Mouse (Mus musculus) left cerebral cortex, adult 8-10 months (tissue): ENCODE results near the gene Bspry. TPM values are rescaled to one million over a fixed set of nuclear protein-coding genes. Genes with fewer than 3 reads are reported as not detected.

Experiments
- total RNA-seq, 4 experiments: library from RNA; stranded (reverse); gene quantifications; 2 replicates each; pipeline ENCODE4 v1.2.4; 2022

Bspry gene
- total RNA-seq, 4 experiments from 2014 or later, result 0.32 to 0.61 (median 0.41) TPM; not detected in 1

Other genes starting within 250 kb of the Bspry start
- gene Zfp37, start 249.0 kb upstream of the Bspry start, total RNA-seq, result 10 to 100 TPM; 20.7 to 27.1 (median 25.0) TPM
- 10 to 100 TPM in 1 of 4 experiments, 1 to 10 TPM in 3; 7.9 to 11.2 (median 9.4) TPM for gene Slc31a2, start 217.5 kb upstream of the Bspry start, total RNA-seq
- 10 to 100 TPM; 34.7 to 40.4 (median 38.3) TPM for gene Fkbp15, start 119.5 kb upstream of the Bspry start, total RNA-seq
- 10 to 100 TPM; 12.1 to 13.9 (median 13.0) TPM for gene Slc31a1, start 119.3 kb upstream of the Bspry start, total RNA-seq
- 10 to 100 TPM; 47.8 to 58.0 (median 54.3) TPM for gene Cdc26, start 71.4 kb upstream of the Bspry start, total RNA-seq
- 10 to 100 TPM; 11.4 to 13.8 (median 12.6) TPM for gene Prpf4, start 71.3 kb upstream of the Bspry start, total RNA-seq
- gene Rnf183, start 44.8 kb upstream of the Bspry start, total RNA-seq, result not detected
- 10 to 100 TPM in 2 of 4 experiments, 1 to 10 TPM in 2; 9.1 to 11.4 (median 10.6) TPM for gene Wdr31, start 9.2 kb upstream of the Bspry start, total RNA-seq
- 1 to 10 TPM; 7.8 to 9.6 (median 9.5) TPM for gene Hdhd3, start 23.4 kb downstream of the Bspry start, total RNA-seq
- 10 to 100 TPM; 35.5 to 39.6 (median 36.9) TPM for gene Alad, start 39.9 kb downstream of the Bspry start, total RNA-seq
- 10 to 100 TPM; 27.6 to 29.5 (median 28.3) TPM for gene Pole3, start 45.0 kb downstream of the Bspry start, total RNA-seq
- under 1 TPM; 0.35 to 0.73 (median 0.44) TPM for gene 4933430I17Rik, start 45.3 kb downstream of the Bspry start, total RNA-seq
- 10 to 100 TPM; 30.4 to 34.1 (median 32.8) TPM for gene Rgs3, start 79.8 kb downstream of the Bspry start, total RNA-seq